In genomic region chr4:139703468-139703867, GRCm38 (mm10) we compare ENCODE assay signal across 16 mouse cellular contexts. TPM values are rescaled to one million over a fixed set of nuclear protein-coding genes. Genes with fewer than 3 reads are reported as not detected.
DNase-seq lines count a peak whose midpoint lies in the region; ATAC-seq and TF ChIP-seq lines count a peak whose summit lies in the region.
"Had no signal": no experiment of that assay in that cellular context is flagged by ENCODE, and none has a peak within 500 bp of the region (broad histone marks: within the 10 kb centered on the region; RNA-seq: fewer than 3 reads in every experiment).

No protein-coding gene starts in this region.

- no peaks in the 10 kb centered on the region for H3K27me3 ChIP-seq in hindbrain, postnatal 0 days (ENCODE audit: insufficient read depth, low read length)
- H3K27me3 ChIP-seq in hindbrain, embryonic 10.5 days (ENCODE audit: insufficient read depth, poor library complexity, severe bottlenecking): peaks cover 24% of the 10 kb centered on the region
- H3K27me3 ChIP-seq in midbrain, postnatal 0 days (ENCODE audit: insufficient read depth, low read length): 0 out of 2 replicates have a peak, but pooled peaks cover 2% of the 10 kb centered on the region
- H3K27me3 ChIP-seq in midbrain, embryonic 13.5 days: peaks cover 10% of the 10 kb centered on the region; the same call in 1 of the 2 replicates
- H3K27me3 ChIP-seq in MEL (ENCODE audit: control insufficient read depth in 1 of 2, insufficient read depth in 2 of 2, low read length in 2 of 2): no peaks in the 10 kb centered on the region; a peak in 1 of 4 replicates
- H3K27me3 ChIP-seq: embryonic facial prominence, embryonic 15.5 days; limb, embryonic 13.5 days had no signal

- no peak for TF ChIP-seq POLR2A in MEL (IDR thresholded peaks at IDR 0.05; ENCODE audit: control insufficient read depth in 1 of 2, insufficient read depth in 1 of 2, low read depth in 1 of 2, low read length in 2 of 2, poor library complexity in 1 of 2)

- H3K9ac ChIP-seq in hindbrain, postnatal 0 days (replicated peaks; ENCODE audit: low read length): no peak overlapping the region
- no peak overlapping the region for H3K9ac ChIP-seq in midbrain, postnatal 0 days (replicated peaks; ENCODE audit: low read length, poor library complexity, severe bottlenecking)
- H3K9ac ChIP-seq in midbrain, embryonic 13.5 days (replicated peaks): no peak overlapping the region
- no peak overlapping the region for H3K9ac ChIP-seq in MEL (ENCODE audit: control insufficient read depth, low read depth, low read length, poor library complexity, severe bottlenecking)
- H3K9ac ChIP-seq: embryonic facial prominence, embryonic 15.5 days; hindbrain, embryonic 14.5 days; limb, embryonic 13.5 days had no signal

- TF ChIP-seq RAD21 in MEL (IDR thresholded peaks at IDR 0.05; ENCODE audit: low read depth, low read length): no peak

- DNase-seq in hindbrain, postnatal 0 days (ENCODE audit: low spot score): no peak
- no peak for DNase-seq in hindbrain, embryonic 10.5 days (ENCODE audit: low spot score)
- no peak for DNase-seq in midbrain, postnatal 0 days (ENCODE audit: low spot score)
- DNase-seq in MEL (ENCODE audit: low read depth, low spot score): peak; percentile 5
- DNase-seq in testis, postnatal 14 days (ENCODE audit: low spot score): peak; percentile 27
- DNase-seq in kidney, postnatal 10 days: no peak
- no peak for DNase-seq in heart, adult 8-10 months (ENCODE audit: low spot score)
- DNase-seq: cerebellum, postnatal 25 days; layer of hippocampus, postnatal 36 days had no signal

- no peak for ATAC-seq in hindbrain, postnatal 0 days
- ATAC-seq in midbrain, postnatal 0 days (ENCODE audit: low FRiP score): no peak
- no peak for ATAC-seq in midbrain, embryonic 13.5 days

- no peaks in the 10 kb centered on the region for H3K9me3 ChIP-seq in hindbrain, postnatal 0 days (ENCODE audit: low read length)
- 0 out of 2 replicates have a peak, but pooled peaks cover 2% of the 10 kb centered on the region for H3K9me3 ChIP-seq in hindbrain, embryonic 10.5 days
- H3K9me3 ChIP-seq in midbrain, postnatal 0 days (ENCODE audit: low read length): no peaks in the 10 kb centered on the region
- H3K9me3 ChIP-seq in midbrain, embryonic 13.5 days: 0 out of 2 replicates have a peak, but pooled peaks cover 3% of the 10 kb centered on the region
- no peaks in the 10 kb centered on the region for H3K9me3 ChIP-seq in MEL (replicated peaks; ENCODE audit: insufficient read depth, low read length)
- H3K9me3 ChIP-seq: embryonic facial prominence, embryonic 15.5 days; heart, embryonic 10.5 days; limb, embryonic 13.5 days had no signal

- 82% methylated on average over 11 of the region's 11 CpGs for WGBS in hindbrain, postnatal 0 days
- WGBS in hindbrain, embryonic 10.5 days: 84% methylated on average over 11 of the region's 11 CpGs
- WGBS in midbrain, postnatal 0 days: 81% methylated on average over 10 of the region's 11 CpGs
- WGBS in midbrain, embryonic 13.5 days: 83% methylated on average over 11 of the region's 11 CpGs

- TF ChIP-seq CTCF in hindbrain, postnatal 0 days (IDR thresholded peaks at IDR 0.05; ENCODE audit: low read depth): peak; percentile 40
- peak; percentile 24; the same call in 1 of the 2 replicates for TF ChIP-seq CTCF in midbrain, postnatal 0 days (IDR thresholded peaks at IDR 0.05)
- peak in 2 of 3 experiments; percentile 12 to 21; a peak in 2 of 6 replicates for TF ChIP-seq CTCF in MEL (IDR thresholded peaks at IDR 0.05 in 2 of 3, conservative IDR thresholded peaks at IDR 0.05 in 1 of 3; ENCODE audit: control insufficient read depth in 1 of 3, insufficient read depth in 1 of 3, low read depth in 2 of 3, low read length in 3 of 3, poor library complexity in 1 of 3, severe bottlenecking in 1 of 3)

- no peak for TF ChIP-seq EP300 in MEL (IDR thresholded peaks at IDR 0.05; ENCODE audit: low read depth in 1 of 2, low read length in 2 of 2)

- H3K36me3 ChIP-seq in hindbrain, postnatal 0 days (ENCODE audit: insufficient read depth, low read length): no peaks in the 10 kb centered on the region
- no peaks in the 10 kb centered on the region for H3K36me3 ChIP-seq in hindbrain, embryonic 10.5 days
- H3K36me3 ChIP-seq in midbrain, postnatal 0 days (ENCODE audit: insufficient read depth, low read length): no peaks in the 10 kb centered on the region
- H3K36me3 ChIP-seq in midbrain, embryonic 13.5 days: no peaks in the 10 kb centered on the region
- no peaks in the 10 kb centered on the region for H3K36me3 ChIP-seq in MEL (ENCODE audit: control insufficient read depth in 1 of 2, insufficient read depth in 2 of 2, low read length in 2 of 2)
- H3K36me3 ChIP-seq: embryonic facial prominence, embryonic 15.5 days; G1E; heart, embryonic 10.5 days; limb, embryonic 13.5 days had no signal

- H3K4me2 ChIP-seq in hindbrain, postnatal 0 days (ENCODE audit: low read depth, low read length): no peak overlapping the region
- H3K4me2 ChIP-seq in midbrain, postnatal 0 days (ENCODE audit: low read depth, low read length, poor library complexity, severe bottlenecking): no peak overlapping the region
- no peak overlapping the region for H3K4me2 ChIP-seq in midbrain, embryonic 13.5 days (replicated peaks)
- H3K4me2 ChIP-seq: embryonic facial prominence, embryonic 15.5 days; hindbrain, embryonic 14.5 days; limb, embryonic 13.5 days had no signal

- H3K4me3 ChIP-seq in hindbrain, postnatal 0 days (ENCODE audit: low read length): no peak overlapping the region
- H3K4me3 ChIP-seq in hindbrain, embryonic 10.5 days: no peak overlapping the region
- no peak overlapping the region for H3K4me3 ChIP-seq in midbrain, postnatal 0 days (ENCODE audit: low read depth, low read length)
- no peak overlapping the region for H3K4me3 ChIP-seq in midbrain, embryonic 13.5 days (replicated peaks)
- H3K4me3 ChIP-seq in MEL (ENCODE audit: control insufficient read depth in 1 of 2, insufficient read depth in 1 of 2, low read depth in 2 of 2, low read length in 2 of 2): no peak overlapping the region
- H3K4me3 ChIP-seq: embryonic facial prominence, embryonic 15.5 days; heart, embryonic 10.5 days; limb, embryonic 13.5 days had no signal

- no peak overlapping the region for H3K27ac ChIP-seq in hindbrain, postnatal 0 days
- no peak overlapping the region for H3K27ac ChIP-seq in hindbrain, embryonic 10.5 days
- H3K27ac ChIP-seq in midbrain, postnatal 0 days (ENCODE audit: low read depth, low read length): no peak overlapping the region
- no peak overlapping the region for H3K27ac ChIP-seq in midbrain, embryonic 13.5 days
- H3K27ac ChIP-seq in MEL (ENCODE audit: control insufficient read depth, low read depth, low read length): no peak overlapping the region
- H3K27ac ChIP-seq: embryonic facial prominence, embryonic 15.5 days; heart, embryonic 10.5 days; hindbrain, embryonic 14.5 days; limb, embryonic 13.5 days had no signal

- no peaks in the 10 kb centered on the region for H3K4me1 ChIP-seq in hindbrain, postnatal 0 days (ENCODE audit: insufficient read depth, low read length)
- H3K4me1 ChIP-seq in hindbrain, embryonic 10.5 days (replicated peaks): peaks cover 3% of the 10 kb centered on the region
- H3K4me1 ChIP-seq in midbrain, postnatal 0 days (ENCODE audit: insufficient read depth, low read length): no peaks in the 10 kb centered on the region
- no peaks in the 10 kb centered on the region for H3K4me1 ChIP-seq in midbrain, embryonic 13.5 days (replicated peaks)
- no peaks in the 10 kb centered on the region for H3K4me1 ChIP-seq in MEL (ENCODE audit: control insufficient read depth in 1 of 2, insufficient read depth in 2 of 2, low read length in 2 of 2)
- H3K4me1 ChIP-seq: embryonic facial prominence, embryonic 15.5 days; heart, embryonic 10.5 days; limb, embryonic 13.5 days had no signal

- H3K79me2 ChIP-seq in MEL (ENCODE audit: control insufficient read depth, insufficient read depth, low read length, poor library complexity): no peaks in the 10 kb centered on the region

TF ChIP-seq in MEL, 35 proteins besides CTCF, POLR2A, EP300 and RAD21:
- TF ChIP-seq MYC (IDR thresholded peaks at IDR 0.05; ENCODE audit: low read depth, low read length) (no peak), RCOR1 (IDR thresholded peaks at IDR 0.05; ENCODE audit: low read depth, low read length) (no peak), GATA1 (IDR thresholded peaks at IDR 0.05; ENCODE audit: low read depth, low read length) (no peak), ELF1 (IDR thresholded peaks at IDR 0.05; ENCODE audit: low read depth, low read length) (no peak), NRF1 (IDR thresholded peaks at IDR 0.05; ENCODE audit: insufficient read depth, low read depth, low read length, poor library complexity, severe bottlenecking) (no peak), NELFE (IDR thresholded peaks at IDR 0.05; ENCODE audit: low read depth, low read length) (no peak), UBTF (IDR thresholded peaks at IDR 0.05; ENCODE audit: borderline replicate concordance, insufficient read depth, low read depth, low read length) (no peak), E2F4 (IDR thresholded peaks at IDR 0.05; ENCODE audit: borderline replicate concordance, low read depth, low read length) (no peak), CHD1 (IDR thresholded peaks at IDR 0.05; ENCODE audit: low read depth, low read length) (no peak), HCFC1 (IDR thresholded peaks at IDR 0.05; ENCODE audit: low read depth, low read length) (no peak)

RNA-seq across cellular contexts. Expression of gene Tas1r2, which starts 50.1 kb away (rescaled TPM):
- not detected in 2 replicates for total RNA-seq in hindbrain, postnatal 0 days (2014; rRNA removed)
- not detected in 2 replicates for polyA plus RNA-seq in hindbrain, postnatal 0 days (2015; fragmentation: Nextera tagmentation; extraction: Ambion mirVana)
- not detected in 2 replicates for polyA plus RNA-seq in hindbrain, embryonic 10.5 days (2016; fragmentation: Nextera tagmentation; extraction: Ambion mirVana)
- not detected in 2 replicates for total RNA-seq in midbrain, postnatal 0 days (2014; rRNA removed)
- polyA plus RNA-seq in midbrain, postnatal 0 days (2015; fragmentation: Nextera tagmentation; extraction: Ambion mirVana): not detected in 2 replicates
- polyA plus RNA-seq in midbrain, embryonic 13.5 days (2015; fragmentation: Nextera tagmentation; extraction: Ambion mirVana): not detected in 2 replicates
- total RNA-seq in MEL (2012; rRNA removed): not detected in 2 replicates
- not detected for polyA plus RNA-seq in MEL (2012; ENCODE audit: insufficient read depth in 1 of 2, insufficient read length in 2 of 2, low read depth in 1 of 2, low replicate concordance in 2 of 2, missing spikeins in 1 of 2)
- not detected for total RNA-seq in heart, adult 8-10 months (2022)
- total RNA-seq: G1E; layer of hippocampus, postnatal 36 days had no signal
- polyA plus RNA-seq: G1E; heart, embryonic 10.5 days; hindbrain, embryonic 14.5 days; kidney, embryonic 16.5 days; limb, embryonic 13.5 days had no signal

Comparison
In these comparisons a context has a peak if more than half of its experiments do, and no peak if none do; other contexts are left out.
1. DNase-seq: peak in MEL (single experiment) and testis, postnatal 14 days (single experiment); none in hindbrain, postnatal 0 days (single experiment), hindbrain, embryonic 10.5 days (single experiment), midbrain, postnatal 0 days (single experiment), kidney, postnatal 10 days (single experiment) and heart, adult 8-10 months (single experiment).
2. Peak in every context shown above with its lines, with median percentiles within 50 percentile points of each other: CTCF ChIP-seq.